15 mouse cellular contexts compared by ENCODE assay signal in the genomic region with DNA sequence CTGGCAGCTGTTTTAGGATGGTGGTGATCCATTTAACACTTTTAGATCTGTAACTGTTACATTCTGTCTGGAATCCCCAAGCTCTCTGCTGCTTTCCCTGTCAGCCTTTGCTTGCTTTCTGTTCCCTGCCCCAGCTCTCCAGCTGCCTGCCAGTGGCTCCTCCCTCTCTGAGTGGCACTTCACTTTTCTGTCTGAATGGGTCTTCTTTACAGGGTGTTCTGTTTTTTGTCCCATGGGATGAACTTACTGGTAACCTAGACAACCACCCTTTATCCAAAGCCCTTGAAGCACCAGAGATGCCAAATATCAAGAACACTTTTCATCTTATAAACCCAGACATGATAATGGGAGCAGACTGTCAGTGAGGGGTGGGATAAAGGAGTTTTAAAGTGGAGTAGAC.
A peak's percentile ranks its signal among the peaks of the same experiment; 100 is the strongest.
DNase-seq lines count a peak whose midpoint lies in the region; ATAC-seq and TF ChIP-seq lines count a peak whose summit lies in the region.
"Had no signal": no experiment of that assay in that cellular context is flagged by ENCODE, and none has a peak within 500 bp of the region (broad histone marks: within the 10 kb centered on the region; RNA-seq: fewer than 3 reads in every experiment).

No protein-coding gene starts in this region.

- no peak overlapping the region for H3K4me3 ChIP-seq in stomach, embryonic 14.5 days (ENCODE audit: low read depth, low read length)
- no peak overlapping the region for H3K4me3 ChIP-seq in stomach, postnatal 0 days (ENCODE audit: low read depth, low read length)
- H3K4me3 ChIP-seq in forebrain, embryonic 12.5 days (replicated peaks), result no peak overlapping the region
- H3K4me3 ChIP-seq in midbrain, embryonic 12.5 days, result no peak overlapping the region
- H3K4me3 ChIP-seq: gastrocnemius, adult 2 months; limb, embryonic 12.5 days had no signal

- TF ChIP-seq CTCF in stomach, postnatal 0 days (IDR thresholded peaks at IDR 0.05; ENCODE audit: low read depth), result no peak

- intact Hi-C loops in left cerebral cortex, postnatal 10 days (cut with DNase I), result no loop called here

- TF ChIP-seq EP300 in stomach, postnatal 0 days (optimal IDR thresholded peaks at IDR 0.05), result no peak

- H3K4me2 ChIP-seq in stomach, embryonic 14.5 days (replicated peaks; ENCODE audit: low read depth, low read length), result no peak overlapping the region
- H3K4me2 ChIP-seq in stomach, postnatal 0 days (replicated peaks; ENCODE audit: low read depth), result no peak overlapping the region
- H3K4me2 ChIP-seq in forebrain, embryonic 12.5 days, result no peak overlapping the region
- H3K4me2 ChIP-seq in midbrain, embryonic 12.5 days (replicated peaks), result no peak overlapping the region
- H3K4me2 ChIP-seq: limb, embryonic 12.5 days had no signal

- 0 out of 2 replicates have a peak, but pooled peaks cover 3% of the 10 kb centered on the region for H3K4me1 ChIP-seq in stomach, embryonic 14.5 days (ENCODE audit: control insufficient read depth, insufficient read depth, low read length)
- H3K4me1 ChIP-seq in stomach, postnatal 0 days (replicated peaks; ENCODE audit: control insufficient read depth, insufficient read depth), result no peaks in the 10 kb centered on the region
- H3K4me1 ChIP-seq in forebrain, embryonic 12.5 days, result peaks cover 16% of the 10 kb centered on the region
- peaks cover 13% of the 10 kb centered on the region for H3K4me1 ChIP-seq in midbrain, embryonic 12.5 days
- H3K4me1 ChIP-seq: limb, embryonic 12.5 days had no signal

- 0 out of 2 replicates have a peak, but pooled peaks have one; percentile 23 for ATAC-seq in stomach, embryonic 14.5 days (ENCODE audit: insufficient number of reproducible peaks, insufficient read depth, low FRiP score, low read depth)
- ATAC-seq in stomach, postnatal 0 days (ENCODE audit: low FRiP score, low TSS enrichment), result no peak
- ATAC-seq in forebrain, embryonic 12.5 days (ENCODE audit: low FRiP score), result peak; percentile 72
- ATAC-seq in midbrain, embryonic 12.5 days (ENCODE audit: low FRiP score, low read depth), result peak; percentile 81
- ATAC-seq: CD4-positive, CD25-positive, alpha-beta regulatory T cell, adult 4 months; intestine, postnatal 0 days had no signal

- no peak overlapping the region for H3K27ac ChIP-seq in stomach, embryonic 14.5 days (ENCODE audit: low read length)
- H3K27ac ChIP-seq in stomach, postnatal 0 days (replicated peaks), result no peak overlapping the region
- 0 out of 2 replicates have a peak overlapping the region, but pooled peaks have one; percentile 25 for H3K27ac ChIP-seq in forebrain, embryonic 12.5 days
- no peak overlapping the region for H3K27ac ChIP-seq in midbrain, embryonic 12.5 days (replicated peaks)
- H3K27ac ChIP-seq: gastrocnemius, adult 2 months; limb, embryonic 12.5 days had no signal

- H3K9me3 ChIP-seq in stomach, embryonic 14.5 days (ENCODE audit: control insufficient read depth, low read depth, low read length), result no peaks in the 10 kb centered on the region
- H3K9me3 ChIP-seq in stomach, postnatal 0 days (ENCODE audit: control insufficient read depth, low read length), result no peaks in the 10 kb centered on the region
- H3K9me3 ChIP-seq in forebrain, embryonic 12.5 days, result no peaks in the 10 kb centered on the region
- 0 out of 2 replicates have a peak, but pooled peaks cover 2% of the 10 kb centered on the region for H3K9me3 ChIP-seq in midbrain, embryonic 12.5 days

- H3K9ac ChIP-seq in stomach, embryonic 14.5 days (replicated peaks; ENCODE audit: low read depth, low read length), result no peak overlapping the region
- no peak overlapping the region for H3K9ac ChIP-seq in stomach, postnatal 0 days (ENCODE audit: low read length)
- no peak overlapping the region for H3K9ac ChIP-seq in forebrain, embryonic 12.5 days
- no peak overlapping the region for H3K9ac ChIP-seq in midbrain, embryonic 12.5 days (replicated peaks)
- H3K9ac ChIP-seq: limb, embryonic 12.5 days had no signal

- no peaks in the 10 kb centered on the region for H3K36me3 ChIP-seq in stomach, embryonic 14.5 days (ENCODE audit: control insufficient read depth, insufficient read depth, low read length)
- H3K36me3 ChIP-seq in stomach, postnatal 0 days (ENCODE audit: control insufficient read depth, insufficient read depth, low read length), result no peaks in the 10 kb centered on the region
- H3K36me3 ChIP-seq in forebrain, embryonic 12.5 days (replicated peaks), result no peaks in the 10 kb centered on the region
- H3K36me3 ChIP-seq in midbrain, embryonic 12.5 days, result no peaks in the 10 kb centered on the region
- H3K36me3 ChIP-seq: limb, embryonic 12.5 days had no signal

- no peaks in the 10 kb centered on the region for H3K27me3 ChIP-seq in stomach, embryonic 14.5 days (ENCODE audit: control insufficient read depth, insufficient read depth, low read length)
- H3K27me3 ChIP-seq in stomach, postnatal 0 days (ENCODE audit: control insufficient read depth, insufficient read depth, low read length), result no peaks in the 10 kb centered on the region
- no peaks in the 10 kb centered on the region; the same call in 1 of the 2 replicates for H3K27me3 ChIP-seq in forebrain, embryonic 12.5 days
- 0 out of 2 replicates have a peak, but pooled peaks cover 4% of the 10 kb centered on the region for H3K27me3 ChIP-seq in midbrain, embryonic 12.5 days
- H3K27me3 ChIP-seq: limb, embryonic 12.5 days had no signal

- no peak for DNase-seq in stomach, postnatal 0 days (ENCODE audit: low spot score)
- no peak for DNase-seq in kidney, adult 9 months
- DNase-seq in left cerebral cortex, postnatal 10 days (ENCODE audit: extremely low spot score in 1 of 2, low spot score in 2 of 2), result no peak
- DNase-seq in layer of hippocampus, adult 9-10 months (ENCODE audit: low spot score), result no peak
- DNase-seq: cerebellum, adult 11 months; gastrocnemius, adult 2 months; heart, postnatal 14 days; kidney, postnatal 14 days; spleen, adult 18-20 months had no signal
